Mouse (Mus musculus) urinary bladder, postnatal 36 days (tissue): ENCODE results near the gene Htr7.

Experiments used
- DNase-seq, 2 experiments: peaks; one replicate each; pipeline ENCODE4 v3.0.0; 2022; ENCODE audit warnings: low spot score in 2 of 2, mixed read lengths in 1 of 2

Gene Htr7

DNA sequence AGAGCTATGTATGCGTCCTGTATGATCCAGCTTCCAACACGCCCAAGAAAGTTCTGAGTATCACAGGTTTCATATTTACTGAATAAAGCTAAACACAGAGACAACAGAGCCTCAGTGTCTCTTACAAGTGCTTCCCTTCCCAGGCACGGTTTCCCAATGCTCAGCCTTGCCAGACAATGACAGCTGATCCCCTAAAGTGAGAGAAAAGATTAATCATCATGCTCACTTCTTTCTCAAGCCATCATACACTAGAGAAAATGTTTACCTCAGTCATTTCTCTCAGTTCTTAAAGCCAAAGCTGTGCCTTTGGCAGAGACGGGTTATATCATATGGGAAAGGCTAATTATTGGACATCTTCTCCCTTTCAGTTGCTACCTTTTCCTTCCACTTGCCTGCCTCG is 99.7 kb downstream of the Htr7 start:
- no peak for DNase-seq

DNA sequence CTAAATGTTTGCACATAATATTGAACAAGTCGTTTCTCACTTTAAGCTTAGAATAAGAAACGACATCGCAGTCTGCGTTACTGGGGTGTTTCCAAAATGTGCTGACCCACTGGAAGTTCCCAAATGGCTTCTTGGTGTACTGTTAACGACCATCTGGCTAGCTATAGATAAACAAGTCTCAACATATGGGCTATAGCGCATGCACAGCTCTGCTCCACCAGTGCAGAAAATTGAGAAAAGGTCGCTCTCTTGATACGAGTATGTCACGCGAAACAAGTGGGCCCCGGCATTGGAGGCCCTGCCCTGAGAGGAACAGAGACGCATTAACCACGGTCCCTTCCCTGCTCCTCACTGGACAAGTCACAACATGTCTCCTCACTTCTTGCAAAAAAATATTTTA is 101.6 kb downstream of the Htr7 start:
- no peak for DNase-seq

DNA sequence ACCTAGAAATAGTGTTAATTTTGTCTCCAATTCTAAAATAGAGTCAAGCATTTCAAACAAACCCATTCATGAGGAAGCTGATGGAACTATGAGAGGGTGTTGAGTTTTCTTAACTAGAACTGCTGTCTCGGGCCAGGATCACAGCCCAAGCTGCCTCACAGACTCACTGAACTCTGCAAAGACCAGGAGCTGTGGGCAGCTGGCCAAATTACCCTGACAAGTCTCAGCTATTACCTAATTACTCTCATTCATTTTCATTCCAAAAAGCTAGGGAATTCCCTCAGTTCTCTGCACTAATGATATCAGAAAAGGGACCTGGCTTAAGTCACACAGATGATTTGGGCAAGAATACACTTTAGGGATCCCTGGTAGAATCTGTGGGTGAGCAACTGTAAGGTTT is 107.4 kb downstream of the Htr7 start:
- DNase-seq, result no peak

DNA sequence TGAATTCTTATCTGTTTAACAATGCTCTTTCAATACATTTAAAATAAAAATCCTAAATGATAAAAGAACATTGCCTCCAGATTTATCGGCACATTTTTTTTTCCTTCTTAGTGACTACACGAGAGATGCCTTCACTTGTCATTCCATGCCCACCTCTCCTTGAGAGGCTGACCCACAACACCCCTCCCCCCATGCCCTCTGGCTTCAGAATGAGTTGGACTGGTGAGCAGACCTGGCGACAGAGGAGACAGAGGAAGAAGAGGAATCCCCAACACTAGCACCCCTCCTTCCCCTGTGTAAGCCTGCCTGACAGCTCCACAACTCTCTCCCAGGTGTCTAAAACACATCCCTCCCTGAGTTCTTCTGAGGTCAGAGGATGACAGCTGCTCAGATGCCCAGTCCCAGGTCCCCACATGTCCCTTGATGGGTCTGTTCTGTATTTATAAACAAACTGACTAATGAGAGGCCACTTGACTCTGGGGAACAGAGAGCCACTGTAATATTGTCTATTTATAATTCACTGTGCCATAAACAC is 132.3 kb downstream of the Htr7 start:
- DNase-seq, result no peak

DNA sequence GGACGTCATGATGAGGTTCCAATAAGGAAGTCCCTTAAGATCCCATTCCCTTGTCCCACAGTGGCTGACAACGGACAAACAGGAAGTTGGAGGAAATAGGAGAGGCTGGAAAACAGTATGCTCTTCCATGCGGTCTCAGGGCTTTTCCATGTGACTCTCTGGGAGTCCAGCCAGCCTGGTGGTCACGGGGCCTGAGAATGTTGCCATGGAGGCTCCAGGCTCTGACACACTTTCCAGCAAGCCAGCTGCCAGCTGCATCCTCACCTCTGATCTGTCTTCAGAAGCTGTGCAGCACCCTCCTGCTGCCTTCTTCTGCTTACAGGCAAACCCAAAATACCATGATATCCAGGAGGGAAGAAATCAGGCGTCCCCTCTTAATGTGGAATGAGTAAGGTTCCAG is 132.9 kb downstream of the Htr7 start:
- DNase-seq, result peak in 1 of 2 experiments; percentile 17
